Mouse (Mus musculus) liver, embryonic 12.5 days (tissue): ENCODE measurements around the gene Slc35f6. TPM values are rescaled to one million over a fixed set of nuclear protein-coding genes. Genes with fewer than 3 reads are reported as not detected.

ENCODE experiments used
- ATAC-seq: fragments of 200-750 bp; cut with Nextera tagmentation; 2 replicates; pipeline ENCODE4 v1.8.0; 2017; ENCODE audit warnings: moderate number of reproducible peaks, mild to moderate bottlenecking, moderate library complexity
- H3K27ac ChIP-seq: fragments of 300-500 bp; sonication (generic); 2 replicates; pipeline ENCODE4 v1.5.1; 2016; ENCODE audit warnings: mild to moderate bottlenecking
- H3K27me3 ChIP-seq: fragments of 300-500 bp; sonication (generic); replicated peaks from 2 replicates; pipeline ENCODE4 v1.6.1; 2016; ENCODE audit warnings: mild to moderate bottlenecking, moderate library complexity
- H3K36me3 ChIP-seq: fragments of 300-500 bp; sonication (generic); 2 replicates; pipeline ENCODE4 v1.6.1; 2016; ENCODE audit warnings: mild to moderate bottlenecking, moderate library complexity
- H3K4me1 ChIP-seq: fragments of 300-500 bp; sonication (generic); 2 replicates; pipeline ENCODE4 v1.6.1; 2016
- H3K4me2 ChIP-seq: fragments of 300-500 bp; sonication (generic); 2 replicates; pipeline ENCODE4 v1.6.1; 2016; ENCODE audit warnings: mild to moderate bottlenecking, moderate library complexity
- H3K4me3 ChIP-seq: fragments of 300-500 bp; sonication (generic); 2 replicates; pipeline ENCODE4 v1.5.1; 2016; ENCODE audit warnings: mild to moderate bottlenecking, moderate library complexity
- H3K9ac ChIP-seq: fragments of 300-500 bp; sonication (generic); 2 replicates; pipeline ENCODE4 v1.6.1; 2016; ENCODE audit warnings: mild to moderate bottlenecking, moderate library complexity
- H3K9me3 ChIP-seq: fragments of 300-500 bp; sonication (generic); replicated peaks from 2 replicates; pipeline ENCODE4 v1.6.1; 2016; ENCODE audit warnings: mild to moderate bottlenecking, moderate library complexity
- WGBS: fragments of 180-500 bp; shearing (Covaris S2); methylation state at CpG from one replicate; pipeline ENCODE4 v1.1.7; 2016; ENCODE audit not compliant: insufficient replicate concordance; 5-methylcytosine and 5-hydroxymethylcytosine counted together
- polyA plus RNA-seq: library from polyadenylated mRNA; unstranded; fragments of >200 nt; fragmentation: Nextera tagmentation; extraction: Ambion mirVana; gene quantifications from 2 replicates; pipeline ENCODE4 v1.2.1, GENCODE M21; 2016

The Slc35f6 gene
- polyA plus RNA-seq, result 10.3 and 12.1 TPM in 2 replicates

GRCm38 (mm10) chr5:30647815-30648560 is at the start of gene Slc35f6:
Slc35f6 (plus strand) TSS chr5:30647933.
- Histone ChIP-seq H3K27ac (peak within 1 kb of the TSS; percentile 32; the same call in 1 of the 2 replicates), H3K4me2 (peak within 1 kb of the TSS; percentile 90), H3K27me3 (no peaks in the 10 kb centered on the region), H3K36me3 (peaks cover 10% of the 10 kb centered on the region; the same call in 1 of the 2 replicates), H3K4me1 (peaks cover 41% of the 10 kb centered on the region), H3K9ac (peak within 1 kb of the TSS; percentile 81), H3K9me3 (no peaks in the 10 kb centered on the region), H3K4me3 (peak within 1 kb of the TSS; percentile 89)
- WGBS, result under 1% methylated on average over 35 of the region's 38 CpGs
- peak; percentile 92 for ATAC-seq

DNA sequence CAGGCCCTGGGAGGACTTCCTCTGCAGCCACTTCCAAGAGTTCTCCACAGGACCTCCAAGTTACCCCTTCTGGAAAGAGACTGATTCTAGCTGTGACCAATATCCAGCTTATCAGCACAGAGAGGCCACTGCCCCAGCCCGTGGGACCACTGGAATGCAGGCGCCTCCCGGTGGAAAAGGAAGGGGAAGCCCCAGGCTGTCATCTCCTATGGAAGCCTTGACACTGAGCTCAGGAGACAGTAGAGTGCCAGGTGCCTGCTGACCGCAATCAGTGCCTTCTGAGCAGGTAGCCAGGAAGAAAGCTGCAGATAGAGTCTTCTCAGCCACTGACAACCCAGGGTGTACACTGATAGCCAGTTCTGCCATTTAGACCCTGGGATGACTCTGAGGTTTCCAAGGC is 46.3 kb upstream of the Slc35f6 start:
- no peak overlapping the region for H3K27ac ChIP-seq
- ATAC-seq, result no peak
- H3K9ac ChIP-seq, result no peak overlapping the region
- no peaks in the 10 kb centered on the region for H3K9me3 ChIP-seq
- no peak overlapping the region for H3K4me2 ChIP-seq
- no peak overlapping the region for H3K4me3 ChIP-seq
- WGBS, result 14% methylated on average over 4 of the region's 4 CpGs
- peaks cover 24% of the 10 kb centered on the region; the same call in 1 of the 2 replicates for H3K27me3 ChIP-seq
- no peaks in the 10 kb centered on the region for H3K4me1 ChIP-seq
- H3K36me3 ChIP-seq, result no peaks in the 10 kb centered on the region

DNA sequence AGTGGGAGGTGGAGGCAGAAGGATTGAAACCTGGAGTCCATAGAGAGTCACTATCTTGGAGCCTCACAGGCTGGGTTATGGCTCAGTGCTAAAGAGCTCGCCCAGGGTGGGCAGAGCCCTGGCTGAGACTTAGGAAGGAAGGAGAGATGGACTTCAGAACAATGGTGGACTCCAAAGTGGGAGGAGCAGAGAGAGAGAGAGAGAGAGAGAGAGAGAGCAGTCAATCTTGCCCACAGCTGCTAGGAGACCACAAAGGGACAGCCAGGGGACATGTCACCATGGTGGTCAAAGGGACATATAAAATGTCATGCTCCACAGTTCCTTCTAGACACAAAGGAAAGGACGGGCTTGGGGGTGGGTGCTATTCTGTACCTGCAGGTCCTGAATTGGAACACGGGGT is 44.5 kb upstream of the Slc35f6 start:
- Histone ChIP-seq H3K4me1 (no peaks in the 10 kb centered on the region), H3K4me2 (no peak overlapping the region), H3K27me3 (peaks cover 22% of the 10 kb centered on the region; the same call in 1 of the 2 replicates), H3K9me3 (no peaks in the 10 kb centered on the region), H3K36me3 (no peaks in the 10 kb centered on the region), H3K27ac (no peak overlapping the region), H3K9ac (no peak overlapping the region), H3K4me3 (no peak overlapping the region)
- 49% methylated on average over 3 of the region's 3 CpGs for WGBS
- no peak for ATAC-seq

DNA sequence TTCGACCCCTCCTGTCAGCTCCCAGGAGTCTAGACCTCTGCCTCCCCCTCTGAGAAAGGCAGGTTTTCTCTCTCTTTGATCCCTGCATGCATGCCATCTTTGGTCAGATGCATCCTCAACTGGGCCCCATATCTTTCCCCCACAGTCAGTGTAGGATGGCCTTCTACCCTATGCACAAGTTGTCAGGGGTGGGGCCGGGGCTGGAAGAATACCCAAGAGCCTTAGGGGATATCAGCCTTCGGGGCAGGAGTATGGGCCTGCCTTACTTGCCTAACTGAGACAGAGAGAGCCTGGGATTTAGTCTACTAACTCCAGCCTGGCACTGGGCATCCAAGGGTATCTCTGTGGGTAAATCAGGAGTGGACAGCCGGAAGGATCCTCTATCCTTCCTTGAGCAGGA is 43.8 kb upstream of the Slc35f6 start:
- H3K9me3 ChIP-seq, result no peaks in the 10 kb centered on the region
- ATAC-seq, result no peak
- no peak overlapping the region for H3K27ac ChIP-seq
- H3K4me3 ChIP-seq, result no peak overlapping the region
- H3K9ac ChIP-seq, result no peak overlapping the region
- no peaks in the 10 kb centered on the region for H3K4me1 ChIP-seq
- H3K27me3 ChIP-seq, result peaks cover 22% of the 10 kb centered on the region; the same call in 1 of the 2 replicates
- H3K4me2 ChIP-seq, result no peak overlapping the region
- no peaks in the 10 kb centered on the region for H3K36me3 ChIP-seq
- WGBS, result 53% methylated on average over 4 of the region's 4 CpGs

GRCm38 (mm10) chr5:30604769-30605188 is 43.0 kb upstream of the Slc35f6 start:
- Histone ChIP-seq H3K9ac (no peak overlapping the region), H3K4me1 (no peaks in the 10 kb centered on the region), H3K27ac (no peak overlapping the region), H3K9me3 (no peaks in the 10 kb centered on the region), H3K4me2 (no peak overlapping the region), H3K4me3 (no peak overlapping the region), H3K36me3 (no peaks in the 10 kb centered on the region), H3K27me3 (peaks cover 22% of the 10 kb centered on the region; the same call in 1 of the 2 replicates)
- no peak for ATAC-seq
- WGBS, result 69% methylated on average over 8 of the region's 8 CpGs

DNA sequence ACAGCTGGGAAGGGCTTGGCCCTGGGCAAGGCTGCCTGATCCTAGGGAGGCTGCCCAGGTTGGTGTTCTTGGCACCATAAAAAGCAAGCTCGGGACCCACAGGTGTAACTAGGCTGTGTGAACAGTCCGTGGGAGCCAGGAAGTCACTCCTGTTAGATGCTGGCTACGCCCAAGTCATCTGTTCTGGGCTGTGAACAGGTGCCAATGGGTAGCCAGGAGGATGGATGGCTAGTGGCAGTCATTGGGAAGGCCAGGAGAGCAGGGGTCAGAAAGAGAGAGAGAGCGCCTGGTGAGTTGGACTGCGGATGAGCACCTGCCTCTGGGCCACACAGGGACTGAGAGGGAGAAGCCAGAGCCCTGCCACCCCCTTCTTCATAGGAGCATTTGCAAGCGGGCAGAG is 42.1 kb upstream of the Slc35f6 start:
- H3K4me2 ChIP-seq, result no peak overlapping the region
- no peak overlapping the region for H3K4me3 ChIP-seq
- no peak overlapping the region for H3K27ac ChIP-seq
- no peaks in the 10 kb centered on the region for H3K36me3 ChIP-seq
- WGBS, result 63% methylated on average over 6 of the region's 6 CpGs
- H3K9ac ChIP-seq, result no peak overlapping the region
- no peak for ATAC-seq
- H3K27me3 ChIP-seq, result peaks cover 19% of the 10 kb centered on the region; the same call in 1 of the 2 replicates
- no peaks in the 10 kb centered on the region for H3K4me1 ChIP-seq
- H3K9me3 ChIP-seq, result no peaks in the 10 kb centered on the region

DNA sequence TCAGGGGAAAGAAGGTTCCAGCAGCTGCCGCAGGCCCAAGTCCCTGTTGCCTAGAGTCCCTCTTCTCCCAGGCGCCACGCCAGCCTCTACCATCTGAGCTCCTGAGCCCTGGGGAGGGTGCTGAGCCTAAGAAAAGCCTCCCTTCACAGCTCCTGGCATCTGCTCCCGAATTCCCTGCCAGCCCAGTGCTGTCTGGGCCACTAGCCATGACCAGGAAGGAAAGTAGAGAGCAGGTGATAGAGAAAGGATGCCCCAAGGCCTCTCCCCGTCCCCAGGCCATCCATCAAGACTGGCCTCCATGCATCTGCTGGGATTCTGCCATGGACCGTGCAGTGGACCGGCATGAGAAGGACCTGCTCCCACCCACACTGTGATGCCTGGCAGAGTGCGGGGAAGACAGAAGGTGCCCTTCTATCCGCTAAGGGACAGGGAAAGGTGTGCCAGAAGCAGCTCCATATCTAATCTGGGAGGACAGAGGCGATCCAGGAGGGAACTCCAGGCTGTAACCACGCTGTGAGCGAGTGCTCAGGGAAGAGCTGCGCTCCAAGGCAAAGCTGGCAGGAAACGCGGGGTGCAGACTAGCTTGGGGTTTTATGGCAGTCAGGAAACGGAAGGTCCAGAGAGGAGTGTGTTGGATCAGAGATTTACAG is 41.2 kb upstream of the Slc35f6 start:
- H3K27ac ChIP-seq, result no peak overlapping the region

DNA sequence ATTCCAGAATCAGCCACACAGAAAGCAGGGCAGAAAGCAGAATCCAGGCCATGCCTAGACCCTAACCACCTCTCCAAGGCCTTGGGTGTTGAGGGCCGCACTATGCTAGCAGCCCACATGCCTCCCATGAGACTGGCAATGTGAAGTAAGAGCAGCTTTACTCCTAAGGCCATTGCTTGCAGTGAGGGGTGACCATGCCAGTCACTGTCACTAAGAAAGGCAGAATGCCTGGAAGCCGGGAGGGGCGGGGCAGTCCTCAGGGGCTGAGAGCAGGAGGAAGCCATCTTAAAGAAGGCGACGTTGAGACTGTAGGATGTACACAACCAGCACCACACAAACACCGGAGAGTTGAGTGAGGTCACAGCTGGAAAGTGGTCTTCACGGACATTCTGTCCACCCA is 38.6 kb upstream of the Slc35f6 start:
- Histone ChIP-seq H3K4me2 (no peak overlapping the region), H3K27ac (no peak overlapping the region), H3K4me1 (peaks cover under 1% of the 10 kb centered on the region; the same call in 1 of the 2 replicates), H3K9ac (no peak overlapping the region), H3K27me3 (peaks cover 14% of the 10 kb centered on the region; the same call in 1 of the 2 replicates), H3K36me3 (no peaks in the 10 kb centered on the region), H3K4me3 (no peak overlapping the region), H3K9me3 (no peaks in the 10 kb centered on the region)
- ATAC-seq, result no peak
- WGBS, result 70% methylated on average over 7 of the region's 7 CpGs

More for the DNA sequence above, 41.2 kb upstream of the Slc35f6 start:
- H3K9ac ChIP-seq, result no peak overlapping the region
- WGBS, result 53% methylated on average over 16 of the region's 16 CpGs
- H3K4me3 ChIP-seq, result no peak overlapping the region
- H3K27me3 ChIP-seq, result peaks cover 17% of the 10 kb centered on the region; the same call in 1 of the 2 replicates
- no peak overlapping the region for H3K4me2 ChIP-seq
- no peaks in the 10 kb centered on the region for H3K36me3 ChIP-seq
- H3K4me1 ChIP-seq, result no peaks in the 10 kb centered on the region
- ATAC-seq, result no peak
- no peaks in the 10 kb centered on the region for H3K9me3 ChIP-seq

- no peaks in the 10 kb centered on the region for H3K9me3 ChIP-seq
- no peak overlapping the region for H3K27ac ChIP-seq
- H3K4me1 ChIP-seq, result peaks cover 11% of the 10 kb centered on the region; the same call in 1 of the 2 replicates
- no peak overlapping the region for H3K4me3 ChIP-seq
- ATAC-seq, result no peak
- no peak overlapping the region for H3K9ac ChIP-seq
- peaks cover 13% of the 10 kb centered on the region; the same call in 1 of the 2 replicates for H3K27me3 ChIP-seq
- 56% methylated on average over 8 of the region's 8 CpGs for WGBS
- H3K36me3 ChIP-seq, result no peaks in the 10 kb centered on the region
- no peak overlapping the region for H3K4me2 ChIP-seq
Observed at GRCm38 (mm10) chr5:30609918-30610645, 37.7 kb upstream of the Slc35f6 start.

GRCm38 (mm10) chr5:30611091-30611490 is 36.6 kb upstream of the Slc35f6 start:
- ATAC-seq, result no peak
- H3K9me3 ChIP-seq, result no peaks in the 10 kb centered on the region
- no peak overlapping the region for H3K4me2 ChIP-seq
- peaks cover 11% of the 10 kb centered on the region; the same call in 1 of the 2 replicates for H3K4me1 ChIP-seq
- H3K27ac ChIP-seq, result no peak overlapping the region
- no peak overlapping the region for H3K9ac ChIP-seq
- no peak overlapping the region for H3K4me3 ChIP-seq
- H3K27me3 ChIP-seq, result peaks cover 11% of the 10 kb centered on the region; the same call in 1 of the 2 replicates
- H3K36me3 ChIP-seq, result no peaks in the 10 kb centered on the region
- 60% methylated on average over 1 of the region's 1 CpGs for WGBS

DNA sequence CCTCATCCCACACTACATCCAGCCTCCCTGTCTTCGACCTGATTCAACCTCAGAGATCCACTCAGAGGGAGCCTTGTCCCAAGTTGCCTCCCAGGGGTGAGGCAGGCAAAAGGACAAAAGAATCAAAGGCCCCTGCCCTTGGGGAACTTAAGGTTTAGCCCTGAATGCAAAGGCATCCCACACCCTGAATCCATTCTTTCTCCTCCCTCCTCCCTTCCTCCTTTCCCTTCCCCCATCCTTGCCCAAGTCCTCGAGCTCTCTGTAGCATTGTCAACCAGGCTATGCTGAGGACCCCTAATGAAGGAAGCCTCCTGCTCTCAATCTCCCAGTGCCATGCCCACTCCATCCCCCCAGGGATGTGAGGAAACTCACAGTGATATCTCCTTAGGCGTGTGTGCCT is 36.0 kb upstream of the Slc35f6 start:
- 29% methylated on average over 3 of the region's 3 CpGs for WGBS
- Histone ChIP-seq H3K9ac (no peak overlapping the region), H3K4me1 (peaks cover 15% of the 10 kb centered on the region; the same call in 1 of the 2 replicates), H3K4me3 (no peak overlapping the region), H3K27ac (no peak overlapping the region), H3K36me3 (no peaks in the 10 kb centered on the region), H3K27me3 (peaks cover 7% of the 10 kb centered on the region; the same call in 1 of the 2 replicates), H3K4me2 (no peak overlapping the region), H3K9me3 (no peaks in the 10 kb centered on the region)
- no peak for ATAC-seq
